Mouse (Mus musculus): ENCODE measurements at regions not wholly inside any gene's neighbourhood (a gene's known extent, or its start where the extent isn't known, plus 50 kb on each side); places are given as distances from the start of the nearest gene placed in this dataset.

DNA sequence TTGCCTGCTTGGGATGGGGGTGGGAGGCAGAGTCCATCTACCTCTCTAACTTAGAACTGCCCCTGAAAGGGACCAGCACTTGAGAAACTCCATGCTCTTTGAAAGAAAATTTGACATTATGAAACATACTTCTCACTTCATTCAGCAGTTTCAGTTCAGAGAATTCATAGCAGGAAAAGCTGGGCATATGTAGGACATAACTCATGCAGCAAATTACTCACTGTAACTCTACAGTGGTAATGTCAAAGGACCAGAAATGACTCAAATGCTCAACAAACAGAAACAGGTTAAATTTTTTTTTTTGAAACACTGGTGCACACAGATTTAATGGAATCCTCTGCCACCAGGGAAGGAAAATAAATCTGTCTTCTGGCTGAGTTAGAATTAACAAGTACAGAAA, 56.5 kb upstream of the Arnt2 start:
- peak; percentile 48 for DNase-seq (ENCODE audit: low read depth)

DNA sequence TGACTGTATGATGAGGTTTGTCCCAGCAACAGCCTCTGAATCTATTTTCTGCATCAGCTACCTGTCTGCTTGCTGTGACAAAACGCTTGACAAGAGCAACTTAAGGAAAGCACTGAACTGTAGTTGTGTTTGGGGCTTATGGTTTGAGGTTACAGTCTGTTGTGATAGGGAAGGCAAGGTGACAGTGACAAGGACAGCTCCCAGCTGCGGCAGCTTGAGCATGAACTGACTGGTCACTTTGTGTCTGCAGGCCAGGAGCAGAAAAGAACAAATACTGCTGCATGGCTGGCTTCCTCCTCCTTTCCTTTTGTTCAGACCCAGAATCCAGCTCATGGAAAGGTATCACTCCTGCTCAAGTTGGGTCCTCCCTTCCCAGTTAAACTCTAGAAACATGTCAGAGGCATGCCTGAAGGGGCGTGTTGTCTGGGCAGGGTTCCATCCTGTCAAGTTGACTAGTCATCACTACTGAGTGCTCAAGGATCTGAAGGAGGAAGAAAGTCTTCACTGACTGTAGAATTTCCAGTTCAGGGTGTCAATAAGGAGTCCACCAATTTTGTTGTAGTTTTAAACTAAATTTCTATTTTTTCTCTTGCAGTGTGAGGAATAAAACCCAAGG, 55.7 kb upstream of the Arnt2 start:
- DNase-seq (ENCODE audit: low read depth), result peak; percentile 47

Measured in NIH3T3 (cell line).